Mouse (Mus musculus) left cerebral cortex, adult 18-20 months (tissue): ENCODE measurements around the gene Pou4f1. TPM values are rescaled to one million over a fixed set of nuclear protein-coding genes. Genes with fewer than 3 reads are reported as not detected.
"Not testable (repeated sequence)": the region's sequence is repeated elsewhere in the genome, so short reads cannot be mapped to it uniquely, and the experiment has no call there.

Experiments used
- DNase-seq, 2 experiments: peaks; one replicate each; pipeline ENCODE4 v3.0.0; 2021 to 2022; ENCODE audit warnings: low spot score in 2 of 2, mixed read lengths in 1 of 2
- long read RNA-seq, 2 experiments: library from polyadenylated mRNA; stranded (forward); transcript quantifications; one replicate each; pipeline ENCODE4 v2.0.0; 2021
- total RNA-seq, 2 experiments: library from RNA; stranded (reverse); gene quantifications; 2 replicates each; pipeline ENCODE4 v1.2.3; 2021

The Pou4f1 gene
- total RNA-seq = not detected
- long read RNA-seq, experiment 1 = 0 reads
- long read RNA-seq, experiment 2 = 0 reads

DNA sequence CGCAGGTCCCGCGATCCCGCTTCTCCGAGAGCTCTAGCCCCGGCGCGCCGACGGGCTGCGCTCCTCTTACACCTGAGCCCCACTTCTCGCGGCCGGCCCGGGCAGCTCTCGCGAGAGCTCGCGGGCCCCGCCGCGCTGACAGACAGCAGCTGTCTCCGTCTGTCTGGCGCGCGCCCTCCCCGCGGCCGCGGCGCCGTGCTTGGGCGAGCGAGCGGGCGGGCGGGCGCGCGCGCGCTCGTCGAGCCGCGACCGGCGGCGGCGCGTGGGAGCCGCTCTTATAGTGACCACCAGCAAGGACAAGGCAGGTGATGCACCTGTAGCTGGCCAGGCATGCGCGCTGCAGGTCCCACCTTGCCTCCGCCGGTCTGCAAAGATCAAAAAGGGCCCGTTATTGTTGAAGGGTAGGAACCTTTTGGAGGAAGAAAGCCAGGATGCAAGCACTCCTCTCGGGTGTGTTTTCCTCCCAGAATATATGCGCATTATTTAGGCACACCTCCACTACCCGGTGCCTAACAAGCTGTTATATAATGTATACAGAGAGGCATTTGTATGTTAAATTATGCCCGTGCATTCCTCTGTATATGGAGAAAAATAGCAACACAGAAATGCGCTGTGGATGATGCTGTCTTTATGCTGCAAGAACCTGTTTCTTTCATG, at the start of gene Pou4f1:
TSS of gene Pou4f1 (minus strand) at position 34 of the 657 bp plus-strand sequence.
- no peak for DNase-seq

GRCm38 (mm10) chr14:104511664-104512063, 43.9 kb upstream of the Pou4f1 start:
- DNase-seq = no peak

- DNase-seq = not testable (repeated sequence)
These were observed 35.0 kb upstream of the Pou4f1 start for GRCm38 (mm10) chr14:104502761-104503160.

- DNase-seq = no peak
These were observed 12.0 kb upstream of the Pou4f1 start for GRCm38 (mm10) chr14:104479751-104480150.

DNA sequence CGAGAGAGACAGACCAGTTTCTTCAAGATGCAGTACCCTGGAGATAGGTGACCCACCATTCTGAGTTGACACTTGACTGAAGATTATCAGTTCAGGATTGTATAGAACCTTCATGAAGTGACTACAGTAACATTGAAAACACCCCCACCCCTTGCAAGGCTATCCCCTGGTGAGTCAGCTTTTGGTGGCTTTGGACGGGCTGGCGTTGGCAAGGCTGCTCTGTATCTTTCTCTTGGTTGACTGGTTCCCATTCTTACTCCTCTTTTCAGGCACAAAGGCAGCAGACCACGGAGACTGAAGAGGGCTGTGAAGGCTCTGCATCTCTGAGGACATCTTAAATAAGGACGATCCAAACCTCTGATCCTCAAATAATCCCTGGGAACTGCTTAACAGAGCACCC, 10.8 kb upstream of the Pou4f1 start:
- DNase-seq = no peak

DNA sequence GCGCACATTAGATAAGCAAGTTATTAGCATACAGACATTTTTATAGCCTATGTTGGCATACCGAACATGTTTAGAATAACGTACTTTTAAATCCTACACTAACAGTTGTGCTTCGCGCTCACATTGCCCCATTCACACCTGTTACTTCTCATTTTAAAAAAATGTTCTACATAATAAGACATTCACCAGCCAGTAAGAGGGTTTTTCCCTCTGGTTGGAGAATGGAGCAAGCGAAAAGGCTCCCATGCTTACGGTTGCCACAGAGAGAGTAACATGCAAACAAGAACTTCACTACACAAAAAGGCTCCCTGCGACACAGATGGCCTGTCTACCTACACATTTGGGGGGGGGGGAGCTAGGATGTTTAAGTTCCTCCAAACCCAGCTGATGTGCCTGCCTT, 9.8 kb upstream of the Pou4f1 start:
- no peak for DNase-seq

DNA sequence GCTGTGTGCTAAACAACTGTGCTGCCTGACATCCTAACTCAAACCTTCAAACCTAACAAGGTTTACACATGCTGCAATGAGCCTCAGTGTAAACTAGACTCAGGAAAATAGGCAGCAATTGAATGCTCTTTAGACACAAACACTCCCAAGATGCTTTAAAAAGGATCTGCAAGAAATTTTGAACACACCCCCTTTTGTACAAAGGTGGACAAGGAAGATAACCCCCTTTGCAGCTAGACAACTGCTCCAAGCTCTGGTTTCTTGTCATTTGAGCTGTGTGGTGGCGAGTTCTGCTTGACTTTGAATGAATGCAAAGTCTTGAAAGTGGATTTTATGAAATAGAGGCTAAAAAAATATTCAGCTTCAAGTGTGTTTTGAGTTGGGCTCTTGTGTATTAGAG, 7.6 kb upstream of the Pou4f1 start:
- DNase-seq = no peak

DNA sequence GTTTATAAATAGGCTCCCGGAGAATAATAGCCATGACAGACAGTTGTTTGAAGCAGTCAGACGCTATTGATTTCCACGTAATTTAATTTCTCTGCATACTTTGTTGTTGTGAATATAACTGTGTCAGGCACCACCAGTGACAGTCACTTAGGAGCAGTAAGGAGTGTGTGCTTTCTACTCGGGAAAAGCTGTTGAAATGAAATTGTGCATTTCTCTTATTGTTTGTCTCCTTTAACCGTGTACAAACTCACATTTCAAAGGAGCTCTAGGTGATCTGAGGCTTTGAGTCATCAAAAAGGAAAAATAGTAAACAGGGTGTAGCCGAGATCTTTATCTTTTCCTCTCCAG, 798 bp upstream of the Pou4f1 start:
- DNase-seq = no peak

GRCm38 (mm10) chr14:104467133-104467965, 450 bp downstream of the Pou4f1 start:
- DNase-seq = no peak

DNA sequence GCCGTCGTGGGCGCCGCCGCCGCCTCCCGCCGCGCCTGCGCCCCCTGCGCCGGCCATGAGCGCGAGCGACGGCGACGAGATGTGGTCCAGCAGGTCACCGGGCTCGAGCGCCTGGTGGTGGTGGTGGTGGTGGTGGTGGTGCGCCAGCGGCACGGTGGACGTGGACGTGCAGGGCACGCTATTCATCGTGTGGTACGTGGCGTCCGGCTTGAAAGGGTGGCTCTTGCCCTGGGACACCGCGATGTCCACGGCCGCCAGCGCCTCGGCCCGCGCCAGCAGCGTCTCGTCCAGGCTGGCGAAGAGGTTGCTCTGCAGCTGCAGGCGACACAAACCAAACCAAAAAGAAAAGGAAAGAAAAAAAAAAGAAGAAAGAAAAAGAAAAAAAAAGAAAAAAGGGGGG, 1.2 kb downstream of the Pou4f1 start:
- DNase-seq = no peak

DNA sequence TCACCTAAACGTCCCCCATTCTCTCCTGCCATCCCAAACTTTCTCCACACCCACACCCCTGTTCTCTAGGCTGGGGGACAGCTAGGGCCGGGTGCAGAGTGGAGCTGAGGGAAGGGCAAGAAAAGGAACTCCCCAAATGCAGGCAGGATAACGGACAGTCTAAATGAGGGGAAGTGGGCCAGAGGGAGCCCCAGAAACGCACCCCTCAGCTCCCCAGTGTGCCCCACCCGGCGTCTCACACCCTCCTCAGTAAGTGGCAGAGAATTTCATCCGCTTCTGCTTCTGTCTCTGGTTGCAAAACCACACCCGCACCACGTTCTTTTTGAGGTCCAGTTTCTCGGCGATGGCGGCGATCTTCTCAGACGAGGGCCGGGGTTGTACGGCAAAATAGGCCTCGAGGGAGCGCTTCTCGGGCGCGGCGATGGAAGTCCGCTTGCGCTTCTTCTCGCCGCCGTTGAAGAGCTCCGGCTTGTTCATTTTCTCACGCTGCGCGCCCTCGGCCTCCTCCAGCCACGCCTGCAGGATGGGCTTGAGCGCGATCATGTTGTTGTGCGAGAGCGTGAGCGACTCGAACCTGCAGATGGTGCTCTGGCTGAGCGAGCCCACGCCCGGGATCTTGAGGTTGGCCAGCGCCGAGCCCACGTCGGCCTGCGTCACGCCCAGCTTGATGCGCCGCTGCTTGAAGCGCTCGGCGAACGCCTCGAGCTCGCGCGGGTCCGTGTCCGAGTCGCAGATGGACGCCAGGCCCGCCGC, 2.1 kb downstream of the Pou4f1 start:
- DNase-seq = no peak

GRCm38 (mm10) chr14:104464841-104465240, 3.0 kb downstream of the Pou4f1 start:
- DNase-seq = no peak

DNA sequence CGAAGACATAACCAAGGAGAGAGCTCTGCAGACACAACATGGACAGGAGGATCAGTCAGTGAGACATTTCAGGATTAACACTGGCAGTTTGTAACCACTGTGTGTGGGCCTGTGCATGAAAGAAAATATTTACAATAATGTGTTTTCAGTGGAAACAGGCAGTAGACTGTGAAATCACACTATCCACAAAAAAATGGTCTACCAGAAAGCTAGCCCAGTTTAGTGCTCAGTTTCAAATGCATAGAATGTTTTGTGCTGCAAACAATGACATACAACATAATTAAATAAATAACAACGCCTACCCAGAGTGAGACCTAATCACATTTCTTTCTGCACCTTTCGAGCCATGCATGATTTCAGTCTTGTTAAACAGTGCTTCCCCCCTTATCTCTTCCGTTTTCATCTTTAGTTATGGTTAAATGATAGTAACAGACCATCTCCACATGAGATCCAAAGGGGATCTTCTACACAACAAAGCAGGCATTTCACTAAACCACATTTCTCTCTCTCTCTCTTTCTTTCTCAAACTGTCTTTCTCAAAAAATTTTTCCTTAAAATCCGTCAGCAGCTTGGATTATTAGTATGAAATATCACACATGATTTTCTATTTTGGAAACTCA, 4.1 kb downstream of the Pou4f1 start:
- no peak for DNase-seq

GRCm38 (mm10) chr14:104461286-104462240, 6.2 kb downstream of the Pou4f1 start:
- DNase-seq = no peak

DNA sequence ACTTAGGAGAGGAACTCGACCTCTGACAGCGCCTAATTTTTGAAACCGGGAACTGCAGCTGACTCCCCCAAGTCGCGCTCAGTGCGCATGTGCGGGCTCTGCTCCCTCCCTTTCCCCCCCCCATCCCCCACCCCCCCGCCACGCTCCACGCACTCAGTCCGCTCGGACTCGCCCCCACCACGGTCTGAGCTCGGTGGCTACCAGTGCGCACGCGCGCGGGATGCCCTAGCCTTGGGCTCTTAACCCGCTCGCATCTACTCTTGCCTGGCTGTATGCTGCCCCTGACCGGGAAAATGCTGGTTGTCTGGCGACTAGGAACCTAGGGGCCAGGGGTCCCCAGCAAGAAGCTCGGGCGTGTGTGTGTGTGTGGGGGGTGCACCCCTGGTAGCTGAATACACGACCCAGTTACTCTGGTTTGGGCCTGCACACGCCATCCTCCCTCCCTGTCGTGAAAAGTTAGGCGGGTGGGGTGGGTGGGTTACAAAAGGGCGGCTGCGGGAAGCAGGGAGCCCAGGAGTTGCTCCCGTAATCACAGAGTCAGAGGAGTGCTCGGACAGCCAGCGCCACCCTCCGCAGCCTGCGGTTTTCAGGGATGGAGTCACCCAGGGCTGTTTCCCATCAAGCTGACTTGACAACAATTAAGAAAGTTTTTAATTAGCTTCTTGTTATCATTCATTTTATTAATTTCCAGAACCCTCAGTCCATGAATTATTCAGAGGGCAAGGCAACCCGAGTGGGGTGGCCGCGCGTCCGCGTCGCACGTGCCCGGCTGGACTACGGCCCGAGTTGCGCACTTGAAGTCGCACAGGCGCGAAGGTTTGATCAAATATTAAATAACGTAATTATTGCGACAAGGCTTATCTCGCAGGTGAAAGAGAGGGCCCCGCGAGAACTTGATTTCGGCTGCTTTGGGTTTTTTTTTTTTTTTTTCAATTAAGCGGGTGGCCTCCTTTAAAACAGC, 7.2 kb downstream of the Pou4f1 start:
- no peak for DNase-seq

GRCm38 (mm10) chr14:104459513-104460111, 8.2 kb downstream of the Pou4f1 start:
- no peak for DNase-seq

GRCm38 (mm10) chr14:104458728-104459512, 8.9 kb downstream of the Pou4f1 start:
- DNase-seq = no peak
